Mouse (Mus musculus) retina, adult 2 months (tissue): ENCODE measurements at regions not wholly inside any gene's neighbourhood (a gene's known extent, or its start where the extent isn't known, plus 50 kb on each side); places are given as distances from the start of the nearest gene placed in this dataset.

Experiments used
- DNase-seq: peaks from one replicate; pipeline ENCODE4 v3.0.0-alpha.2; 2012; ENCODE audit warnings: low read depth, low spot score

DNA sequence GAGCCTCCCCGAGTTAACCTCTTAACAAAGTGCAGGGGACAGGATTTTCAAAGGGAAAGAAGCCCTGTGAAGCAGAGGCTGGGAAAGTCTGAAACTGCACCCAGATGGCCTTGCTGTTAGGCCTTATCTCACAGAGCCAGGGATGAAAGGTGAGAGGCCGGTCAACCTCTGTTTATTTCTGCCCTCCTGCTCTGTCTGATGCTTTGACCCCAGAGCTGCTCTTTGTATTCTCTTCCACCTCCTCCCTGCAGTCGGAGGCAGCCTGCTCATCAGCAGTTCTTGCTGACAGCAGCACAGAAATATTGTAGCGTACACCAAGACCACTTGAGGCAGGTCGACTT, 212.2 kb downstream of the Enc1 start:
- DNase-seq: no peak

DNA sequence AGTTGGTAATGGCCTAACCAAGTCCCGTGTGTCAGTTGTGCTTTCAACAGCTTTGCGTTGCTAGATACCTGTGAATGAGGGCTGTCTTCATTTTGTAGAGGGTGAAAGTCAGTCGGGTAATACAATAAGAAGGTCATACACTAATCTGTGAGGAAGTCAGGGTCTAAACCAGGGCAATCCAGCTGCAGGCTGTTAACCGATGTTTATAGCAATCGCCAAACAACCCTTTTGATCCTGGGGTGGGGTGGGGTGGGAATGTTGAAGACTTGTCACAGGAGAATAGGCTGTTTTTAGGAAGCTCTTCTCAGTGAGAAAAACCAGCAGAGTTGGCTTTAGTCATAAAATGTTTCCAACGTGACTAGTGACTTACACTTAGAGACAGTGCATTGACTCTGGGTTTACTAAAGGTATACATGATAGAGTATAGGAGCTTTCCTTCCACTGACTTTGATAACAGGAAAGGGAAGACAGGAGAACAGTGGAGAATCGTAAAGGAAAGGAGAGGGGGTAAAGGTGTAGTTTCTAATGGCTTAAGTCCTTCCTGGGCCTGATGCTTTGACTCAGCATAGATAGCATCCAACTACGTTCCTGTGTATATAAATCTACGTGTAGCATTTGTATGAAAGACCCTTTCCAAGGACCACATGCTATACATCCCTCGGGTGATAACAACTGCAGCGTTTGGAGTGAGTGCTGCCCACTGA, 211.6 kb downstream of the Enc1 start:
- DNase-seq: no peak

DNA sequence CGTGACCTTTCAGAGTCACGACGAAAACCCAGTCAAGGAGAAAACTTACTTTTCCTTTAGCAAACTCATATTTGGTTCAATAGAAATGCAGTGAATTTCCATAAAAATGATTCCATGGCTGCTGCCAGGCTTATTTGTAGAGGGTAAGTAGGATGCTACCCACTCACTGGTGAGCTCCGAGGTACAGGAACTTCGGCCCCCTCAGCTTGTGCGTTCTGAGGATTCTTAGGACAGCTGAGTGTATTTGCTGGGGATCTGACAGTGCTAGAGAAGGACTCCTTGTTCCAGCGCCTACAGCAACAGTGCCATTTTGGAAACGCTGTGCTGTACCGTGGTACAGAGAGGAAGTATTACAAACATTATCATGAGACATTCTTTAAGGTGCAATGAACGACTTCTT, 210.4 kb downstream of the Enc1 start:
- DNase-seq: no peak

DNA sequence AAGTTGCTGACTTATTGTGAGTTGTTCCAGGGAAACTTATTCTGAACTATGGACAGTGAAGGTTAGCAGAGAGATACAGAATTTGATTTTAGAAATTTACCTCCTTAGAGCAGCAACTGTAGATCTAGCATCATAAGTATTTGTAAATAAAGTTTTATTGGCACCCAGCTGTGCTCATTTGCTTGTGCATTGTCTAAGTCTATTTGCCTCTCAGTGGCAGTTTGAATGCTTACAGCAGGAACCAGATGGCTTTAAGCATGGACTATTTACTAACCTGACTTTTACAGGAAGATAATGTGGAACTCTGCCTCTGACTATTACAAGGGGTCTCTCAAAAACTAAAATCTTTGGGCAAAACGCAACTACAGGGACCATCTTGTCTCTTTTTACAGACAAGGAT, 207.2 kb downstream of the Enc1 start:
- no peak for DNase-seq

DNA sequence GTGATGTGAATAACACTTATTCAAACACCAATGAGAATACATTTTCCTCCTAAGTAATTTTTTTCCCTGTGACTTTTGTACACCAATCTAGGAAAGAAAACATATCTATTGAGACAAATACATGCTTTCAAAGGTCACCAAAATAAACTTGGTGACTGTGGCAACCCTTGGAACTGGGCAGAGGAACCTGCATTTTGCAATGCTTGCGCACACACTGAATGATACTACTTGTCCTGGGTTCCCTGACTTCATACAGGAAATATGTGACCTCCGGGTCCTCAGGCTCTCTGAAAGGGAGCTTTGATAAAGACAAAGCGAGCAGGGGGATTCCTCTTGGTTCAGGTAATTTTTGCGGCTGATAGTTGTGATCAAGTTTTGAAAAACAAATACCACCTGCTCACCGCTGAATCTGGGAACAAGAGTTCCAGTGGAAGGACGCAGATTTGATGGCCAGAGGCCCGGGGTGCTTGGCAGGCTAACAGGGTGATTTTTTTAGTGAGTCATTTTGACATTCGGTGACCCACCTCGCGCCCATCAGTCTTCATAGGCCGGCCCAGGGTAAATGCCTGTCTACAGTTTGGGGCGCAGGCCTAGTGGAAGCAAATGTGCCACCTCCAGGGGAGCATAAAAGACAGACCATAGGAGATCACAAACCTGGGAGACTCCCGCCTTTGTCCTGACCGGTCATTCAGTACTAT, 203.0 kb downstream of the Enc1 start:
- no peak for DNase-seq

DNA sequence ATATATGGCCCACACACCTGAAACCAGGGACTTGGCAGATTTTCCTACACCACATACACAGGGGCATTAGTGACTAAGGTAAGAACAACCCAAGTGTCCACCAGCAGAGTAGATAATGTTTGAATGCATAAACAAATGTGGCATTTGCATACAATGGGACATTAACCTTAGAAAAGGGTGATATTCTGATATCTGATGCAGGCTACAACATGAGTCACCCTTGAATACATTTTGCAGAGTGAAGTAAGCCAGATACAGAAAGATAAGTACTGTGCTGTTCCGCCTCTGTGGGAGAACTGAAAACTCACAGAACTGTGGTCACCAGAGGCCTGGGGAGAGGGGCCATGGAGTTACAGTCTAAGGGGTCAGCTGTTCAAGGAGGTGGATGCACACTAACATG, 201.9 kb downstream of the Enc1 start:
- no peak for DNase-seq

DNA sequence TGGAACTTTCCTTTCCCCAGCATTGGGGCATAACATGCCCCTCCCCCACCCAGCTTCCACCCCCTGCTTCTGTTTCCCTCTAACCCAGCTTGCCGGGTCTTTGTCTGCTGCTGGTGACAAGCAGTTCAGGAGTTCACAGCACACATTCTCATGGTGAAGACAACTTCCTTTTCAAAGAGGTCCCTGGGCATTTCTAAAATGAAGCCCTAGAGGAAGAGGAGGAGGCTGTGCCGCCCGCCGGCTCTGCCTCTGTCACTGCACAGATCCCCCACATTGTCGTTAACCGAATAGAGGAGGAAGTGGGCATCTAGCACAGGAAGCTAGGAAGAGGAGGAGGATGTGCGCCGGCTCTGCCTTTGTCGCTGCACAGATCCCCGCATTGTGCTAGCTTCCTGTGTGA, 201.4 kb downstream of the Enc1 start:
- no peak for DNase-seq

DNA sequence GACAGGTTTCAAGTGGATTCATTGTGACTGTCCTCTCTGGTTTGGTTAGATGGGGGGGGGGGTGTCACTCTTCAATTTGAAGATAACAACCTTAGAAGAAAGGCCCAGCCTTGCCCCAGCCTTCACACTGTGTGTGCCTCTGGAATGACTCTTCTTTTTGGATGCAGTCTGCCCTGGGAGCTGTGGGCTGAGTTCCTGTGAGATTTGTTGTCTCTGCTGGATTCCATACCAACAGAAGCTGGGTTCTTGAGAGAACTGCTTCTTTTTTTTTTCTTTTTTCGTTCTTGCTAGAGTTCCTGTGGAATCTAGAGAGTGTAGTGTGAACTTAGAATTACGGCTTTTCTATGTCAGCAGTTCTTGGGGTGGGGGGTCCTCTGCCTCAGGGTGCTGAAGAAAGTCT, 200.9 kb downstream of the Enc1 start:
- DNase-seq: no peak

DNA sequence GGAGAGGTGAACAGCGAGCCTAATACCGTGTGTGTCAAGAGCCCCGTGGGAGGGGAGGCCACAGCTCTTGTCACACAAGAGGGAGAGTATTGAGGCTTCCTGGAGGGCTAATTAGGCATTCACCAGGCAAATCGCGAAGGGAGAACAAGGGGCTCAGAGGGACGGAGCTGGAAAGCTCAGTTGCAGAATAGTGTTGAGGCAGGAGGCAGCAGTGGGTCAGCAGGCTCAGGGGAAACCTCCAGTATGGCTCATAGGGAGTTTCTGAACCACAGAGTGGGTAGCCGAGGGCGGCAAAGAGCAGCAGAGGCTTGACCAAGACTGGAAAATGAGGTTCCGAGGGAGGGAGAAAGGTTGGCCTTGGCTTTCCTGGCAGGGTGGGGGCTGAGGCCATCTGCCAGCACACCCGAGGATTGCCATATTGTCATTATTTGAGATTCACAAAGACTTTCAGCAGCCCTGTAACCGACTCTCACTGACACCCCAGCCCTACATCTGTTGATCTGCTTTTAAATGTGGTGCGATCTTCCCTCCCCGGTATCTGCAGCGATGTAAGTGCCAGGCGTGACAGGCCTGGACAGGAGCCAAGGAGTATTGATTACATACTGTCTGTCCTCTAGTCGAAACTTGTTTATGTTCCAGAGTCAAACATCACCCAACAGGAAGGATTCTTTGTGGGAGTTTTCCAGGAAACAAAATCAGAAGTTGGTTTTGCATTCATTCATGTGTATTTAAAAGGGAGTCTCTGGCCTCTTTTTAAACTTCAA, 198.5 kb downstream of the Enc1 start:
- DNase-seq: no peak

DNA sequence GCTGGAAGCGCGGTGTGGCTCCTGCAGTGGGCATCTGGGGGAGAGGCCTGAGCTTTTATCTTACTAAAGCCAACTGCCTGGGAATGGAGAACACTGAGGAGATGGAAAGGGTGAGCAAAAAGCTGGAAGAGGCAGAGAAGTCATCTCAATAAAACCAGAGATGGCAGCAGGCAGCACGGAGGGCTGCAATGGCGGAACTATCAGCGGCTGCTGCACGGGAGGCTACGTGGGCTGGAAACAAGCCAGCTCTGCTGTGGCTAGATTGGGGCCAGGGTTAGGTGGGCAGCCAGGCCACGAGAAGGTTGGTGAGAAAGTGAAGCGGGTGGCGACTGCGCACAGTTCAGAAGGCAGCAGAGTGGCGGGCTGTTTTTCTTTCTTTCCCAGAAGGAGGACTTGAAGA, 197.8 kb downstream of the Enc1 start:
- DNase-seq: no peak

DNA sequence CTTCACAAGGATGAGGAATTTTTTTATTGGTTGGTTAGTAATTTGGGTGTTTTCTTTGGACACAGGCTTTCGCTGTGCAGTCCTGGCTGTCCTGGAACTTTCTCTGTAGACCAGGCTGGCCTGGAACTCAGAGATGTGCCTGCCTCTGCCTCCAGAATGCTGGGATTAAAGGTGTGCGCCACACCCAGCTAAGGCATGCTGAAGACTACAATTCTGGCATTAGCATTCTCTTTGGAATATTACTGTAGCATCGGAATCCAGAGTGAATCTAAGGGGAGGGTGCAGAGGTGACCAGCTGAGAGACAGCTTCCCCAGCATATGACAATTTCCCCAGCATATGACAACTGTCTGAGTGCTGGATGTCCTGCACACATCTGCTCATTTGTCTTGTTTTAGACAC, 197.4 kb downstream of the Enc1 start:
- DNase-seq: no peak

DNA sequence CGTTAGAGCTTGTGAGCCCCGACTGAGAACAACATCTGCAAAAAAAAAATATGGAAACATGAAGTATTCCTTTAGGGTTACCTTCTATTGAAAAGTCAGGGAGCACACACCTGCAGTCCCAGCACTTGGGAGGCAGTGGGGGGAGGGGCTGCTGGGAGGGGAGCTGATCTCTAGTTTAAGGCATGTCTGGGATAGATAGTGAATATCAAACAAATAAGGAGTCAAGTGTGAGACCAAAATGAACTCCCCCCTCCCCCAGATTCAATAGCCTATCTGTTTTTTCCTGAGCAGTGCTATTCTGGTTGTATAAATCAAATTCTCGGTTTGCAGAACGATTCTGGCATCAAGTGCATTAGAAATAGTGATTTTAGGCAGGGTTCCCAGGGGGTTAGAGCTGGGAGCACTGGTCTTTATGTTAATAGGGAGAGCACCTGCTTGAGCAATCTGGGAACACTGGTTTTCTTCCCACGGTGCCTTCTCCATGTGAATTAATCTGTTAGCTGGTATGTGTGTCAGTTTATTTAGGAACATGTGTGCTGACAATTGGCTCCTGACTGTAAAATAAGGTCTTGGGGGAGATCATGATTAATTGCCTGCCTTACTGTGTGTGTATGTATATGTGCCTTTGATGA, 195.9 kb downstream of the Enc1 start:
- no peak for DNase-seq

DNA sequence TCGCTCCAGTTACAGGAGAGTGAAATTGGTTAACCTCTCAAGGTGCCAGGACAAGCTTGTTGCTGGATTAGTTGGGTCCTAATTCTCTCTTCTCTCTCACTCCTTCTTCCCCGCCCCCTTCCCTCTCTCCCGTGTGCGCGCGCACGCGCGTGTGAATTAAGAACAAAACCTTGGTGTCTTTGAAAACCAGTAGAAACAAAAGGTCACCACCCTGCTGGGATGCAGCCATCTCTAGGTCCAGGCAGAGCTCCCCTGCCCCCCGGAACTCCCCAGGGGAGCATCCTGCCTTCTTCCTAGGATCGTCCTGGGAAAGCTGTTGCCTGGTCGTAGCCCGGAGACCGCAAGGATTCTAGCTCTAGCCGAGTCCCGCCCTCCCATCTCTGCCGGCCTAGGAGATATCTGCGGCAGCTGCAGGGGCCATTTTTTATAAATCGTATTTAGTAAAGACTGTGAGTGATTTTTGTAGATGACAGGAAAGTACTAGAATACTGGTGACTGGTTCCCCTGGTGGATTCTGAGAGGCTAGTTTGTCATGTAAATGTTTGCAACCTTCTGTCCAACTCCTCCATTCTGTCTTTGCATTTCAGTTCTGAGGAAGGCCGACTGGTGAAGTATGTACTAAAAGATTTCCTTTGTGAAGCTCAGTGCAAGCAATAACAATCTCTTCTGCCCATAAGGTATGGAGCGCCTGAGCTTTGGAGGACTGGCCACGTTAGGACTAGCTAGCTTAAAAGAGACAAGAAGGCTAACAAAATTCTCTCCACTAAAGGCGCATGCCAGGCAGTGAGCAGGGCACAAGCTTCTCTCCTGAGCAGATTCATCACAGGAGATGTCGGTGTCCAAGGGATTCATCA, 195.2 kb downstream of the Enc1 start:
- DNase-seq: no peak

DNA sequence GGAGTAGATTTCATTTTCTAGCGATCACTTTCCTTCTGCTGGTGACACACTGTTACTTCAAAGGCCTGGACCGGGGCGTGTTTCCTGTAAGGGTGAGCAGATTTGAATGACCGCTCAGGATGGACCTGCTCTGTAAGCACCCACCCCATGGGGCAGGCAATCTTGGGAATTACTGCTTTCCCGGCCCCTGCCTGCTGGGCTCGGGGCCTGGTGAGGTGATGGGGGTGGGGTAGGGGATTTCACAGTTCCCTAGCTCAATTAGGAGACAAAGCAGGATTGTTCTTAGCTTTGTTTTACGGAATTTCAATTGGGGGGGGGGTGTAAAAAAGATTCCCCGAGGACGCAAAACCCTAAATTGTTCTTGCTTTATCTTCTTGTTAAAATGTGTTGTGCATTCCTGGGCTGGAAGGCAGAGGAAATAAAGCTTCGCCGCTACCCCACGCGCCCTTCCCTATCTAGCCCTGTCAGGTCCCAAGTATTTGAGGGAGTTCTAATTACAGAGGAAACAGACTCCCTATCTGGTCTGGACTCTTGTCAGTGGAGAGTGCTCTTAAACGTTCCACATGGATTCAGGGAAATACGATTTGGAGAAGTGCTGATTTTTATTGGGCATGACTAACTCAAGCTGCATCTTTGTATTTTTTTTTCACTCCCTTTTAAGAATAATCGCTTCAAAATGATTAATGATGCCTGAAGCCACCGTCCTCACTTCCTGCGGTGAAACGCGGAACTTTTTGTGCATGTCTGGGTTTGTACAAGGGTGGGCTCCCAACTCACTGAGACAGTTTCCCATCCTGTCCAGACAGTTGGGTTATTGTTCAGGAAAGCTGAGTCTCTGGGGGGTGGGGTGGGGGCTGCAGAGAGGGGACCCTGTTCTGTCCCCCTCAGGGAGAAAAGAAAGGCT, 194.3 kb downstream of the Enc1 start:
- no peak for DNase-seq

DNA sequence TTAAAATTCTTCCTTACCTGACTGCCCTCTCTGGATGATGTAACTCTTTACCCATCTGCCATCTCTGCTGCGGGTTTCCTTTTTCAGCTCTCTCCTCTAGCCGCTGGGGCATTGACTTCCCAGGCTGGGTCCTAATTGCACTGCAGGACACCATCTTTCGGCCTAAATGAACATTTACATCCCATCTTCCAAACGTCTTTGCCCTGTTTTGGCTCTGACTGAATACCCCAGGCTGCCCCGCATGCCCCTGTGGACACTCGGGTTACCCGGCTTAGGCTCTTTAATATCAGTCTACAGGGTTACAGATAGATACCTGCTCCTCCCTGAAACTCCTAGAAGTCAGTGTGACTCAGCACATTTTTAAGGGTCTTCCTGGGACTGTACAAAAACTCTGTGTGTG, 193.3 kb downstream of the Enc1 start:
- DNase-seq: no peak

DNA sequence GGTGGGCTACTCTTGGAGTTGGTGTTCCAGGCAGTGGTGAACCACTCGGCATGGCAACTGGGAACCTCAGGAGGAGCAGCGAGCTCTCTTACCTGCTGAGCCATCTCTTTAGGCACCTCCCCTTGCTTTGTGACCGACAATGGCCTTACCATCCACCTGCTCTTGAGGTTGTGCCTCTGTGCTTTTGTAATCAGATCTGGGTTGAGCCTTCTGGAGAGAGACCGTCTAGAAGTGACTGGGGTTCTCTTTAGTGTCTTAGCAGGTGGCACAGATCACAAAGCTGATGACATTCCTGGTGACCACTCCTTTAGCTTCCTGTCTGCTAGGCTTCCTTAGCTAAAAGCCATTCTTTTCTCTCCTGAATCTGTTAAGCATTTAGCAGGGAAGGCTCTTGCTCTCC, 191.7 kb downstream of the Enc1 start:
- no peak for DNase-seq

DNA sequence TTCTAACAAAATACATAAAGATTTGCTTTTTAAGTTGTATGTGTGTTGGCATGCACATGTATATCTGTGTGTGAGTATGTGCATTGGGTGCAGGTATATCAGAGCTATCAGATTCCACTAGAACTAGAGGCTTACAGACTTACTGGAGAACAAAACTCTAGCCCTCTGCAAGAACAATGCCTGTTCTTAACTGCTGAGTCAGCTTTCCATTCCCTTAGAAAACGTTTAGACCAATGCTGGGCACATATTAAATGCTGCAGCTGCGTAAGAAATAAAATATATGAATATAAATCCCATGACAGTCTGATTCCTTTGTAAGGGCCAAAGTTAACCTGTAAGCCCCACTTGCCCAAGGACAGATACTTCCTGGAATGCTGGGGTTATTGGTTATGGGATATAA, 190.0 kb downstream of the Enc1 start:
- no peak for DNase-seq

DNA sequence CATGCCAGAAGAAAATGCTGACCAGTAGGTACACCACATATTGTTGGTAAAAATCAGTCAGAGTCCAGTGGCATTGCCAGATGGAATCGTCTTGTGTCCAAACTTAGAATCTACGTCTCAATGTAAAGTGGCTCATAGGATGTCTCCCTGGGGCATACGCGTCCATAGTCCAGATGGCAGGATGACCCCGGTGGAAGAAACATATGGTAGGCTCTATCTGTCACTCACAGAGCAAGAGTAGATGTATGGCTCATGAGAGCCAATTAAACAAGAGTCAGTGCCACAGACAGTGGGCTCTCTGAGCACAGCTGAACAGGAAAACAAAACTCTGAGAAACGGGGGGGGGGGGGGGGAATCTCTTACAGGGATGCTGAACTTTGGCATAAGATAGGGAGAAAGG, 187.3 kb downstream of the Enc1 start:
- DNase-seq: no peak

DNA sequence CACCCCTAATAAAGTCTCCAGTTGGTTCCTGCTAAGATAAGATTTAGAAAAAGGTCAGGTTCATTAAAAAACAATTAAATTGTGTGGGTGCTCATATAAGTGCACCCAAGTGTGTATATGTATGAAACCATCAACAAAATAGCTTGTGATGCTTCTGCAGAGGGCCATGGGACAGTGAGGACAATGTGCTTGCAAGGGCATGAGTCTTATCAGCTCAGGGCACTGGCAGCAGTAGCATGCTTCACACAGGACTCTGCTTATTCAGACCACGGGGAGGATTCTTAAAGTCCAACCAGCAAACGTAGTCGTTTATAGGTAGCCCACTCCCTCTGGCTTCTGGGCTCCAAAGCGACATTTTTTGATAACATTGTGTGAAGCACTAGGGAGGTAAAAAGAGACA, 186.6 kb downstream of the Enc1 start:
- no peak for DNase-seq

DNA sequence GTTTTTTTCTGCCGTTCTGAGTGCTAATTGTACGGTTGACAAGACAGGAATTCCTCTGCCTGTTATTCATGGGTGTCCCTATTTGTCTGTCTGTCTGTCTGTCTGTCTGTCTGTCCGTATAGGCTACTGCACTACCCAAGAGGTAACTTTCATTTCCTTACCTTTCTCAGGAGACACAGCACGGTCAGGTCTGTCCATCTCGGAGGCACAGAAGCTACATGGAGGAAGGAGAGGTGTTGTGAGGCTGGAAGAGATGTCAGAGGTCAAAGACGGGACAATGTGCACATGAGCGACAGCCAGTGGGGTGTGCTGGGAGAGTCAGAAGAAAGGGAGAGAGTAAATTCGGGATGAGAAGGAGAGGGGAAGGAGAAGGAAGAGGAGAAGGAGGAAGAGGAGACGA, 184.8 kb downstream of the Enc1 start:
- DNase-seq: no peak

DNA sequence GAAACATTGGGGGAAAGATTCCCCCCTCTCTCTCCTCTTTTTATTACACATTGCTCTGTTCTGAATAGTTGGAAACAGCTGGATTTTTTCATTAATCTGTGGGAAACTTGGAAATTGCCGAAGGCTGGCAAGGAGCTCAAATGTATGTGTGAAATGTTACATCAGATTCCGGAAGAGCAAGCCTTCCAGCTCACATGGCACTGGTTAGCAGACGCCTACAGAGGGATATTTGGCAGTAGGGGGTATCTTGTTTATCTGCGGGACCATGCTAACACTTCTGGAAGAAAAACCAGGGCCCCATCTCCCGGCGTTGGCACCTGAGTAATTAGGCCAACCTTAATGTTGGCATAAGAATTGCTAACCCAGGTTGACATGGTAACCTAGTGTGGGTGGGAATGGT, 183.0 kb downstream of the Enc1 start:
- DNase-seq: no peak
